Mouse (Mus musculus): ENCODE measurements around the gene Efcab2. TPM values are rescaled to one million over a fixed set of nuclear protein-coding genes. Genes with fewer than 3 reads are reported as not detected.

Gene Efcab2
- total RNA-seq, 2 experiments from 2014 or later, result 1.2 to 2.0 TPM

GRCm38 (mm10) chr1:178468280-178468679 is 62.4 kb downstream of the Efcab2 start:
- peak; percentile 40; the same call in 1 of the 2 replicates for ATAC-seq (ENCODE audit: poor library complexity, severe bottlenecking)

GRCm38 (mm10) chr1:178483854-178484253 is 78.0 kb downstream of the Efcab2 start:
- no peak for ATAC-seq (ENCODE audit: poor library complexity, severe bottlenecking)

GRCm38 (mm10) chr1:178485138-178485867 is 79.4 kb downstream of the Efcab2 start:
- ATAC-seq (ENCODE audit: poor library complexity, severe bottlenecking), result peak; percentile 56

- no peak for ATAC-seq (ENCODE audit: poor library complexity, severe bottlenecking)
Measured at GRCm38 (mm10) chr1:178485868-178486220, 80.0 kb downstream of the Efcab2 start.

GRCm38 (mm10) chr1:178486828-178487227 is 80.9 kb downstream of the Efcab2 start:
- no peak for ATAC-seq (ENCODE audit: poor library complexity, severe bottlenecking)

GRCm38 (mm10) chr1:178489127-178489526 is 83.2 kb downstream of the Efcab2 start:
- peak; percentile 49 for ATAC-seq (ENCODE audit: poor library complexity, severe bottlenecking)

- peak; percentile 70 for ATAC-seq (ENCODE audit: poor library complexity, severe bottlenecking)
Measured at GRCm38 (mm10) chr1:178491733-178492132, 85.8 kb downstream of the Efcab2 start.

GRCm38 (mm10) chr1:178492493-178492892 is 86.6 kb downstream of the Efcab2 start:
- peak; percentile 22 for ATAC-seq (ENCODE audit: poor library complexity, severe bottlenecking)

- ATAC-seq (ENCODE audit: poor library complexity, severe bottlenecking), result no peak
Measured at GRCm38 (mm10) chr1:178496186-178496585, 90.3 kb downstream of the Efcab2 start.

GRCm38 (mm10) chr1:178496841-178497240 is 91.0 kb downstream of the Efcab2 start:
- peak; percentile 92 for ATAC-seq (ENCODE audit: poor library complexity, severe bottlenecking)

GRCm38 (mm10) chr1:178506938-178507337 is 101.1 kb downstream of the Efcab2 start:
- ATAC-seq (ENCODE audit: poor library complexity, severe bottlenecking), result no peak

GRCm38 (mm10) chr1:178512323-178513031 is 106.6 kb downstream of the Efcab2 start:
- no peak for ATAC-seq (ENCODE audit: poor library complexity, severe bottlenecking)

- no peak for ATAC-seq (ENCODE audit: poor library complexity, severe bottlenecking)
Measured at GRCm38 (mm10) chr1:178513954-178514353, 108.1 kb downstream of the Efcab2 start.

GRCm38 (mm10) chr1:178515839-178516238 is 110.0 kb downstream of the Efcab2 start:
- ATAC-seq (ENCODE audit: poor library complexity, severe bottlenecking), result no peak

GRCm38 (mm10) chr1:178522389-178522788 is 116.5 kb downstream of the Efcab2 start:
- ATAC-seq (ENCODE audit: poor library complexity, severe bottlenecking), result no peak

- no peak for ATAC-seq (ENCODE audit: poor library complexity, severe bottlenecking)
Measured at GRCm38 (mm10) chr1:178523152-178523551, 117.3 kb downstream of the Efcab2 start.

- peak; percentile 60 for ATAC-seq (ENCODE audit: poor library complexity, severe bottlenecking)
Measured at GRCm38 (mm10) chr1:178527185-178527546, 121.3 kb downstream of the Efcab2 start.

GRCm38 (mm10) chr1:178527547-178528361 is 121.9 kb downstream of the Efcab2 start:
- peak; percentile 28 for ATAC-seq (ENCODE audit: poor library complexity, severe bottlenecking)

GRCm38 (mm10) chr1:178528431-178529351 is 122.8 kb downstream of the Efcab2 start, which contains the start of gene Kif26b:
Gene Kif26b (plus strand): TSS chr1:178529125.
- ATAC-seq (ENCODE audit: poor library complexity, severe bottlenecking), result no peak
